ENCODE assay signal across 8 mouse cellular contexts in the genomic region with DNA sequence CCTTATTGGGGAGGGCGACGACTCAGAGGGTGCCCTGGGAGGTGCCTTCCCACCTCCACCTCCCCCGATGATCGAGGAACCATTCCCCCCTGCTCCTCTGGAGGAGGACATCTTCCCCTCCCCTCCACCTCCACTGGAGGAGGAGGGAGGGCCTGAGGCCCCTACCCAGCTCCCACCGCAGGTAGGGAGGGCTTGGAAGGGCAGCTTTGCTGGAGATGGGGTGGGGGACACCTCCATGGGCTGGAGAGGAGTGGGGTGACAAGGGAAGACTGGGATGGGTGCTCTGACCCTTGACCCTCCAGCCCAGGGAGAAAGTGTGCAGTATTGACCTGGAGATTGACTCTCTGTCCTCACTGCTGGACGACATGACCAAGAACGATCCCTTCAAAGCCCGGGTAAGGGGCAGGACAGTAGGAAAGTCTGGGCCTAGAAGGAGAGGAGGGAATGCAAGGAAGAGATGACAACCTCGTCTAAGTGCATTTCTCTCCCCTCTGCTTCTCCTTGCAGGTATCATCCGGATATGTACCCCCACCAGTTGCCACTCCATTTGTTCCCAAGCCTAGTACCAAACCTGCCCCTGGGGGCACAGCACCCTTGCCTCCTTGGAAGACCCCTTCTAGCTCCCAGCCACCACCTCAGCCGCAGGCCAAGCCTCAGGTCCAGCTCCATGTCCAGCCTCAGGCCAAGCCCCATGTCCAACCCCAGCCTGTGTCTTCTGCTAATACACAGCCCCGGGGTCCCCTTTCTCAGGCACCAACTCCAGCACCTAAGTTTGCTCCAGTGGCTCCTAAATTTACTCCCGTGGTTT. TPM values are rescaled to one million over a fixed set of nuclear protein-coding genes. Genes with fewer than 3 reads are reported as not detected.
DNase-seq lines count a peak whose midpoint lies in the region; ATAC-seq and TF ChIP-seq lines count a peak whose summit lies in the region.

No protein-coding gene starts in this region.

- 25% methylated on average over 13 of the region's 13 CpGs for whole genome bisulfite sequencing in heart, embryonic 13.5 days
- 21% methylated on average over 13 of the region's 13 CpGs for WGBS in liver, embryonic 13.5 days (ENCODE audit: insufficient replicate concordance)

- TF ChIP-seq CTCF in C2C12 (IDR thresholded peaks at IDR 0.05; ENCODE audit: control insufficient read depth, insufficient read depth, insufficient read length) = no peak

- DNase-seq in cerebellum, adult 11-12 months = peak; percentile 64
- no peak for DNase-seq in cerebellum, adult 9-10 months
- DNase-seq in liver, embryonic 13.5 days = no peak
- no peak for DNase-seq in natural killer cell, adult 2 months (ENCODE audit: low spot score in 2 of 2)
- no peak for DNase-seq in Muller cell, postnatal 12 days (ENCODE audit: inconsistent ontology term)
- DNase-seq in adrenal gland, adult 2 months = no peak

- peaks cover 56% of the 10 kb centered on the region for H3K36me3 ChIP-seq in C2C12 (ENCODE audit: control insufficient read depth, insufficient read depth)
- peaks cover 47% of the 10 kb centered on the region for H3K36me3 ChIP-seq in heart, embryonic 13.5 days
- H3K36me3 ChIP-seq in liver, embryonic 13.5 days = peaks cover 18% of the 10 kb centered on the region

- peaks cover 57% of the 10 kb centered on the region for H3K79me3 ChIP-seq in C2C12 (ENCODE audit: low read depth)

- peaks cover 62% of the 10 kb centered on the region for H3K4me1 ChIP-seq in heart, embryonic 13.5 days
- peaks cover 58% of the 10 kb centered on the region for H3K4me1 ChIP-seq in liver, embryonic 13.5 days (replicated peaks)

- peak overlapping the region; percentile 98 for H3ac ChIP-seq in C2C12 (ENCODE audit: control insufficient read depth, insufficient read length, low read depth)

- H3K4me2 ChIP-seq in heart, embryonic 13.5 days = peak overlapping the region; percentile 98
- H3K4me2 ChIP-seq in liver, embryonic 13.5 days = peak overlapping the region; percentile 85

- peaks cover 63% of the 10 kb centered on the region for H3K79me2 ChIP-seq in C2C12 (ENCODE audit: control insufficient read depth, insufficient read depth)

- H3K4me3 ChIP-seq in C2C12 (ENCODE audit: insufficient read depth, poor library complexity, severe bottlenecking) = peak overlapping the region; percentile 96
- H3K4me3 ChIP-seq in heart, embryonic 13.5 days = peak overlapping the region; percentile 94
- H3K4me3 ChIP-seq in liver, embryonic 13.5 days (replicated peaks) = peak overlapping the region; percentile 70

- H3K9ac ChIP-seq in heart, embryonic 13.5 days = peak overlapping the region; percentile 100
- peak overlapping the region; percentile 74 for H3K9ac ChIP-seq in liver, embryonic 13.5 days

- no peaks in the 10 kb centered on the region for H3K27me3 ChIP-seq in C2C12 (ENCODE audit: control insufficient read depth, insufficient read depth, insufficient read length)
- no peaks in the 10 kb centered on the region for H3K27me3 ChIP-seq in heart, embryonic 13.5 days (replicated peaks)
- no peaks in the 10 kb centered on the region for H3K27me3 ChIP-seq in liver, embryonic 13.5 days

- H3K27ac ChIP-seq in heart, embryonic 13.5 days (replicated peaks) = peak overlapping the region; percentile 100
- H3K27ac ChIP-seq in liver, embryonic 13.5 days = peak overlapping the region; percentile 77; the same call in 1 of the 2 replicates

- ATAC-seq in heart, embryonic 13.5 days (ENCODE audit: extremely low read depth, insufficient number of reproducible peaks, low FRiP score, low TSS enrichment) = no peak
- ATAC-seq in liver, embryonic 13.5 days (ENCODE audit: low read depth) = no peak

- no peaks in the 10 kb centered on the region for H3K9me3 ChIP-seq in heart, embryonic 13.5 days
- no peaks in the 10 kb centered on the region for H3K9me3 ChIP-seq in liver, embryonic 13.5 days (replicated peaks)

TF ChIP-seq in C2C12, 6 proteins besides CTCF, POLR2A, EP300 and RAD21:
- TF ChIP-seq MAX (IDR thresholded peaks at IDR 0.05) (no peak), USF1 (IDR thresholded peaks at IDR 0.05; ENCODE audit: low read depth) (no peak), FOSL1 (IDR thresholded peaks at IDR 0.05; ENCODE audit: insufficient read depth, low read length, poor library complexity, severe bottlenecking) (no peak), MYOG (IDR thresholded peaks at IDR 0.05; ENCODE audit: control insufficient read depth, extremely low read depth, insufficient read length) (no peak), CEBPB (IDR thresholded peaks at IDR 0.05; ENCODE audit: low read depth) (no peak), MYOD1 (IDR thresholded peaks at IDR 0.05; ENCODE audit: control insufficient read depth, insufficient read length, low read depth) (no peak)
TF ChIP-seq in C2C12: peak in this region for 0.

RNA-seq across cellular contexts. Expression of gene Zyx, which starts 1.7 kb away (rescaled TPM):
- 694 TPM for polyA plus RNA-seq in C2C12 (2012; fragmentation: generic; extraction: Trizol)
- polyA plus RNA-seq in heart, embryonic 13.5 days (2015; fragmentation: Nextera tagmentation; extraction: Ambion mirVana) = 156 and 173 TPM in 2 replicates
- 36.5 and 39.7 TPM in 2 replicates for polyA plus RNA-seq in liver, embryonic 13.5 days (2015; fragmentation: Nextera tagmentation; extraction: Ambion mirVana)
- 100 to 1,000 TPM in 1 of 2 experiments, 10 to 100 TPM in 1; 96.9 to 121 TPM for total RNA-seq in adrenal gland, adult 2 months (2021)
- polyA plus RNA-seq in adrenal gland, adult 2 months (2012; rRNA removed) = 192 and 204 TPM in 2 replicates

RNA-seq across cellular contexts. Expression of gene Epha1, which starts 21.9 kb away (rescaled TPM):
- polyA plus RNA-seq in C2C12 (2012; fragmentation: generic; extraction: Trizol) = 8.4 TPM
- 3.3 and 3.4 TPM in 2 replicates for polyA plus RNA-seq in heart, embryonic 13.5 days (2015; fragmentation: Nextera tagmentation; extraction: Ambion mirVana)
- 2.7 and 2.9 TPM in 2 replicates for polyA plus RNA-seq in liver, embryonic 13.5 days (2015; fragmentation: Nextera tagmentation; extraction: Ambion mirVana)
- total RNA-seq in adrenal gland, adult 2 months (2021) = under 1 TPM; 0.23 to 0.86 TPM
- 0.18 and 0.37 TPM in 2 replicates for polyA plus RNA-seq in adrenal gland, adult 2 months (2012; rRNA removed)

RNA-seq across cellular contexts. Expression of gene Fam131b, which starts 26.7 kb away (rescaled TPM):
- 15.6 TPM for polyA plus RNA-seq in C2C12 (2012; fragmentation: generic; extraction: Trizol)
- 0.17 TPM in 2 replicates for polyA plus RNA-seq in heart, embryonic 13.5 days (2015; fragmentation: Nextera tagmentation; extraction: Ambion mirVana)
- 0.05 TPM in 2 replicates for polyA plus RNA-seq in liver, embryonic 13.5 days (2015; fragmentation: Nextera tagmentation; extraction: Ambion mirVana)
- total RNA-seq in adrenal gland, adult 2 months (2021) = under 1 TPM; 0.14 to 0.17 TPM
- 0.04 and 0.11 TPM in 2 replicates for polyA plus RNA-seq in adrenal gland, adult 2 months (2012; rRNA removed)

RNA-seq across cellular contexts. Expression of gene Tas2r143, which starts 48.9 kb away (rescaled TPM):
- not detected for polyA plus RNA-seq in C2C12 (2012; fragmentation: generic; extraction: Trizol)
- polyA plus RNA-seq in heart, embryonic 13.5 days (2015; fragmentation: Nextera tagmentation; extraction: Ambion mirVana) = not detected in 2 replicates
- polyA plus RNA-seq in liver, embryonic 13.5 days (2015; fragmentation: Nextera tagmentation; extraction: Ambion mirVana) = not detected in 2 replicates
- 1 to 10 TPM in 1 of 2 experiments, under 1 TPM in 1; 0.90 to 7.2 TPM for total RNA-seq in adrenal gland, adult 2 months (2021)
- 0.50 and 0.63 TPM in 2 replicates for polyA plus RNA-seq in adrenal gland, adult 2 months (2012; rRNA removed)

RNA-seq across cellular contexts. Expression of gene Tas2r135, which starts 54.1 kb away (rescaled TPM):
- not detected for polyA plus RNA-seq in C2C12 (2012; fragmentation: generic; extraction: Trizol)
- not detected in 2 replicates for polyA plus RNA-seq in heart, embryonic 13.5 days (2015; fragmentation: Nextera tagmentation; extraction: Ambion mirVana)
- polyA plus RNA-seq in liver, embryonic 13.5 days (2015; fragmentation: Nextera tagmentation; extraction: Ambion mirVana) = not detected in 2 replicates
- 1 to 10 TPM in 1 of 2 experiments, under 1 TPM in 1; 0.62 to 4.4 TPM for total RNA-seq in adrenal gland, adult 2 months (2021)
- 0.16 TPM in 1 of 2 replicates, not detected in the other for polyA plus RNA-seq in adrenal gland, adult 2 months (2012; rRNA removed)

Comparison
In these comparisons a context has a peak if more than half of its experiments do, and no peak if none do; other contexts are left out.
1. RNA of gene Fam131b, which starts 26.7 kb away (polyA plus RNA-seq): 15.6 TPM in C2C12 (single experiment); 0.17 TPM in heart, embryonic 13.5 days, 0.05 TPM in liver, embryonic 13.5 days and 0.04 to 0.11 TPM in adrenal gland, adult 2 months; every median in the first group is over 10 times any median in the second.
2. Peak in every context shown above with its lines, with median percentiles within 50 percentile points of each other: H3K4me3 ChIP-seq.